8 mouse cellular contexts compared by ENCODE assay signal in the genomic region with DNA sequence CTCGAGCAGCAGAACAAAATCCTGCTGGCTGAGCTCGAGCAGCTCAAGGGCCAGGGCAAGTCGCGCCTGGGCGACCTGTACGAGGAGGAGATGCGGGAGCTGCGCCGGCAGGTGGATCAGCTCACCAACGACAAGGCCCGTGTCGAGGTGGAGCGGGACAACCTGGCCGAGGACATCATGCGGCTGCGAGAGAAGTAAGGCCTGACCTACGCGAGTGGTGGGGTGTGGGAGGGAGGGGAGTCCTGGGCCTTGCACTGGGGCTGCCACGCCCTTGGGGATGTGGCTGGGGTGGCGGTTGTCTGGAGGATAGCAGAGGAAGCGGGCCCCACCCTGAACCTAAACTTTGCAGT. TPM values are rescaled to one million over a fixed set of nuclear protein-coding genes. Genes with fewer than 3 reads are reported as not detected.
DNase-seq lines count a peak whose midpoint lies in the region; ATAC-seq and TF ChIP-seq lines count a peak whose summit lies in the region.

No protein-coding gene starts in this region.

- H3K27ac ChIP-seq in forebrain, embryonic 15.5 days (replicated peaks): peak overlapping the region; percentile 97
- peak overlapping the region; percentile 96 for H3K27ac ChIP-seq in hindbrain, embryonic 11.5 days (ENCODE audit: low read depth, low read length)
- H3K27ac ChIP-seq in liver, embryonic 15.5 days (replicated peaks): peak overlapping the region; percentile 81

- H3K36me3 ChIP-seq in forebrain, embryonic 15.5 days: peaks cover 8% of the 10 kb centered on the region
- peaks cover 12% of the 10 kb centered on the region for H3K36me3 ChIP-seq in hindbrain, embryonic 11.5 days (ENCODE audit: control insufficient read depth, insufficient read depth, low read length)
- peaks cover 6% of the 10 kb centered on the region; the same call in 1 of the 2 replicates for H3K36me3 ChIP-seq in liver, embryonic 15.5 days (replicated peaks)

- POLR2A ChIA-PET in Patski (lab: Charles Lee): interaction anchor here (0.8 to 1.6 kb wide), 6 partner anchors 18 to 122 kb away, joined by 3 to 11 read pairs (median 4); partner anchors contain the start of gene Trdmt1

- CTCF ChIA-PET in Patski (lab: Charles Lee): interaction anchor here (1.1 to 6.0 kb wide), 6 partner anchors 15 to 284 kb away, joined by 3 to 34 read pairs (median 6); partner anchors contain the start of gene Trdmt1

- no peak for TF ChIP-seq CTCF in Patski (IDR thresholded peaks at IDR 0.05)

- no peaks in the 10 kb centered on the region for H3K9me3 ChIP-seq in forebrain, embryonic 15.5 days
- H3K9me3 ChIP-seq in hindbrain, embryonic 11.5 days (ENCODE audit: control insufficient read depth, low read length): no peaks in the 10 kb centered on the region
- H3K9me3 ChIP-seq in liver, embryonic 15.5 days (replicated peaks): no peaks in the 10 kb centered on the region

- DNase-seq in CD8-positive naive resting alpha-beta T cell, adult 2 months (ENCODE audit: low read depth in 2 of 2, low spot score in 2 of 2): peak; percentile 60 to 66
- DNase-seq in Patski (ENCODE audit: low read depth, low spot score): no peak
- DNase-seq in hindbrain, embryonic 11.5 days (ENCODE audit: low spot score): no peak
- peak; percentile 71 to 78 for DNase-seq in natural killer cell, adult 2 months (ENCODE audit: low spot score in 2 of 2)
- peak; percentile 65 for DNase-seq in thymus, postnatal 4 days

- H3K4me2 ChIP-seq in forebrain, embryonic 15.5 days (replicated peaks): peak overlapping the region; percentile 79
- peak overlapping the region; percentile 62 for H3K4me2 ChIP-seq in hindbrain, embryonic 11.5 days (replicated peaks; ENCODE audit: low read depth, low read length)
- peak overlapping the region; percentile 69 for H3K4me2 ChIP-seq in liver, embryonic 15.5 days

- ATAC-seq in Patski: peak; percentile 9
- no peak; the same call in 1 of the 2 replicates for ATAC-seq in forebrain, embryonic 15.5 days (replicated peaks)
- ATAC-seq in hindbrain, embryonic 11.5 days (ENCODE audit: low FRiP score): 0 out of 2 replicates have a peak, but pooled peaks have one; percentile 17
- peak; percentile 68 for ATAC-seq in liver, embryonic 15.5 days (ENCODE audit: insufficient read depth)
- no peak for ATAC-seq in erythroid progenitor cell, adult 5-6 weeks (replicated peaks; ENCODE audit: low FRiP score, poor library complexity, severe bottlenecking)

- peaks cover 44% of the 10 kb centered on the region for H3K4me1 ChIP-seq in forebrain, embryonic 15.5 days
- H3K4me1 ChIP-seq in hindbrain, embryonic 11.5 days (replicated peaks; ENCODE audit: control insufficient read depth, insufficient read depth, low read length): peaks cover 4% of the 10 kb centered on the region
- peaks cover 31% of the 10 kb centered on the region for H3K4me1 ChIP-seq in liver, embryonic 15.5 days (replicated peaks)

- WGBS in forebrain, embryonic 15.5 days: under 1% methylated on average over 21 of the region's 21 CpGs
- WGBS in hindbrain, embryonic 11.5 days: under 1% methylated on average over 20 of the region's 21 CpGs
- WGBS in liver, embryonic 15.5 days (ENCODE audit: insufficient replicate concordance): under 1% methylated on average over 21 of the region's 21 CpGs

- no peaks in the 10 kb centered on the region for H3K27me3 ChIP-seq in Patski
- H3K27me3 ChIP-seq in forebrain, embryonic 15.5 days: no peaks in the 10 kb centered on the region
- no peaks in the 10 kb centered on the region for H3K27me3 ChIP-seq in hindbrain, embryonic 11.5 days (ENCODE audit: control insufficient read depth, insufficient read depth, low read length)
- H3K27me3 ChIP-seq in liver, embryonic 15.5 days: peaks cover 64% of the 10 kb centered on the region

- in situ Hi-C loops in Patski (cut with MboI; ENCODE audit: low pct_unique_long_range_greater_than_20kb): loop anchor here (5.0 to 10.0 kb wide), 3 partner anchors 120 to 280 kb away; no protein-coding TSS in a partner anchor

- H3K9ac ChIP-seq in forebrain, embryonic 15.5 days (replicated peaks): peak overlapping the region; percentile 69
- H3K9ac ChIP-seq in hindbrain, embryonic 11.5 days (ENCODE audit: low read depth, low read length): peak overlapping the region; percentile 78
- H3K9ac ChIP-seq in liver, embryonic 15.5 days: peak overlapping the region; percentile 50

- H3K4me3 ChIP-seq in forebrain, embryonic 15.5 days: peak overlapping the region; percentile 68
- peak overlapping the region; percentile 92 for H3K4me3 ChIP-seq in hindbrain, embryonic 11.5 days (ENCODE audit: low read depth, low read length)
- H3K4me3 ChIP-seq in liver, embryonic 15.5 days (replicated peaks): peak overlapping the region; percentile 56

RNA-seq across cellular contexts. Expression of gene Vim, which starts 1.0 kb away (rescaled TPM):
- 2,775 TPM for polyA plus RNA-seq in Patski (2021)
- polyA plus RNA-seq in forebrain, embryonic 15.5 days (2015; fragmentation: Nextera tagmentation; extraction: Ambion mirVana): 554 and 555 TPM in 2 replicates
- polyA plus RNA-seq in hindbrain, embryonic 11.5 days (2014; fragmentation: Nextera tagmentation; extraction: Ambion mirVana): 1,373 and 1,430 TPM in 2 replicates
- polyA plus RNA-seq in liver, embryonic 15.5 days (2015; fragmentation: Nextera tagmentation; extraction: Ambion mirVana): 84.2 and 91.3 TPM in 2 replicates
- total RNA-seq in erythroid progenitor cell, adult 5-6 weeks (2015; ENCODE audit: low replicate concordance): 175 and 244 TPM in 2 replicates
- total RNA-seq in erythroid progenitor cell, adult 5-6 weeks (2017; ENCODE audit: low replicate concordance): 125 and 130 TPM in 2 replicates

RNA-seq across cellular contexts. Expression of gene Trdmt1, which starts 30.3 kb away (rescaled TPM):
- 8.0 TPM for polyA plus RNA-seq in Patski (2021)
- 7.5 and 8.7 TPM in 2 replicates for polyA plus RNA-seq in forebrain, embryonic 15.5 days (2015; fragmentation: Nextera tagmentation; extraction: Ambion mirVana)
- 8.7 and 9.8 TPM in 2 replicates for polyA plus RNA-seq in hindbrain, embryonic 11.5 days (2014; fragmentation: Nextera tagmentation; extraction: Ambion mirVana)
- 3.2 and 4.1 TPM in 2 replicates for polyA plus RNA-seq in liver, embryonic 15.5 days (2015; fragmentation: Nextera tagmentation; extraction: Ambion mirVana)
- total RNA-seq in erythroid progenitor cell, adult 5-6 weeks (2015; ENCODE audit: low replicate concordance): 4.6 and 9.7 TPM in 2 replicates
- total RNA-seq in erythroid progenitor cell, adult 5-6 weeks (2017; ENCODE audit: low replicate concordance): 1.7 and 5.8 TPM in 2 replicates

Comparison
In these comparisons a context has a peak if more than half of its experiments do, and no peak if none do; other contexts are left out.
1. DNase-seq: peak in CD8-positive naive resting alpha-beta T cell, adult 2 months (2 of 2), natural killer cell, adult 2 months (2 of 2) and thymus, postnatal 4 days (single experiment); none in Patski (single experiment) and hindbrain, embryonic 11.5 days (single experiment).
2. ATAC-seq: peak in Patski (single experiment), hindbrain, embryonic 11.5 days (single experiment) and liver, embryonic 15.5 days (single experiment); none in forebrain, embryonic 15.5 days (single experiment) and erythroid progenitor cell, adult 5-6 weeks (single experiment).
3. Peak in every context shown above with its lines, with median percentiles within 50 percentile points of each other: H3K27ac ChIP-seq, H3K4me2 ChIP-seq, H3K4me3 ChIP-seq and H3K9ac ChIP-seq.